Comparison of ENCODE assay signal across 23 mouse cellular contexts in the genomic region with DNA sequence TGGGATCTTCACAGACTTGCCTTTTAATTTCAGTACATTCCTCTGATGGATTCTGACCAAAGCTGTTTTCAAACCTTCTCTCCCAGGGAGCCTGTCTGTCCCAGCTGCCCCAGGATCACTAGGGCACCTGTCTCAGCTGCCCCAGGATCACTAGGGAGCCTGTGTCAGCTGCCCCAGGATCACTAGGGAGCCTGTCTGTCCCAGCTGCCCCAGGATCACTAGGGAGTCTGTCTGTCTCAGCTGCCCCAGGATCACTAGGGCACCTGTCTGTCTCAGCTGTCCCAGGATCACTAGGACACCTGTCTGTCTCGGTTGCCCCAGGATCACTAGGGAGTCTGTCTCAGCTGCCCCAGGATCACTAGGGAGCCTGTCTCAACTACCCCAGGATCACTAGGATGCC. TPM values are rescaled to one million over a fixed set of nuclear protein-coding genes. Genes with fewer than 3 reads are reported as not detected.
DNase-seq lines count a peak whose midpoint lies in the region; ATAC-seq and TF ChIP-seq lines count a peak whose summit lies in the region.
"Had no signal": no experiment of that assay in that cellular context is flagged by ENCODE, and none has a peak within 500 bp of the region (broad histone marks: within the 10 kb centered on the region; RNA-seq: fewer than 3 reads in every experiment).

No protein-coding gene starts in this region.

- no peak overlapping the region for H3K27ac ChIP-seq in midbrain, embryonic 11.5 days (ENCODE audit: low read depth, low read length)
- no peak overlapping the region for H3K27ac ChIP-seq in midbrain, embryonic 10.5 days (replicated peaks)
- H3K27ac ChIP-seq: embryonic facial prominence, embryonic 13.5 days; embryonic facial prominence, embryonic 15.5 days; forebrain, embryonic 10.5 days; forebrain, embryonic 12.5 days had no signal

- peaks cover 3% of the 10 kb centered on the region; the same call in 1 of the 2 replicates for H3K4me1 ChIP-seq in midbrain, embryonic 11.5 days (ENCODE audit: control insufficient read depth, insufficient read depth, low read length)
- H3K4me1 ChIP-seq in midbrain, embryonic 10.5 days = peaks cover 15% of the 10 kb centered on the region

- no peak overlapping the region for H3ac ChIP-seq in myocyte (ENCODE audit: control insufficient read depth, insufficient read length)

- H3K27me3 ChIP-seq in midbrain, embryonic 11.5 days (ENCODE audit: control insufficient read depth, insufficient read depth, low read length) = no peaks in the 10 kb centered on the region
- H3K27me3 ChIP-seq in midbrain, embryonic 10.5 days (ENCODE audit: low read depth, poor library complexity, severe bottlenecking) = no peaks in the 10 kb centered on the region
- H3K27me3 ChIP-seq in myocyte (ENCODE audit: control insufficient read depth, insufficient read depth, insufficient read length) = no peaks in the 10 kb centered on the region
- H3K27me3 ChIP-seq: CH12.LX; embryonic facial prominence, embryonic 15.5 days; forebrain, embryonic 12.5 days had no signal

- H3K36me3 ChIP-seq in midbrain, embryonic 11.5 days (ENCODE audit: control insufficient read depth, insufficient read depth, low read length) = no peaks in the 10 kb centered on the region
- H3K36me3 ChIP-seq in midbrain, embryonic 10.5 days = no peaks in the 10 kb centered on the region
- H3K36me3 ChIP-seq in myocyte (ENCODE audit: control insufficient read depth, insufficient read depth) = no peaks in the 10 kb centered on the region
- H3K36me3 ChIP-seq: embryonic facial prominence, embryonic 13.5 days; embryonic facial prominence, embryonic 15.5 days; forebrain, embryonic 10.5 days; forebrain, embryonic 12.5 days had no signal

- H3K4me3 ChIP-seq in midbrain, embryonic 11.5 days (ENCODE audit: low read depth, low read length) = no peak overlapping the region
- no peak overlapping the region for H3K4me3 ChIP-seq in midbrain, embryonic 10.5 days
- no peak overlapping the region for H3K4me3 ChIP-seq in myocyte
- H3K4me3 ChIP-seq: embryonic facial prominence, embryonic 13.5 days; embryonic facial prominence, embryonic 15.5 days; erythroblast, embryonic 14.5 days; forebrain, embryonic 10.5 days; forebrain, embryonic 12.5 days had no signal

- peak; percentile 51 for DNase-seq in midbrain, embryonic 11.5 days (ENCODE audit: low spot score, missing footprints)
- no peak for DNase-seq in midbrain, embryonic 10.5 days (ENCODE audit: low spot score)
- DNase-seq in right cerebral cortex, adult 2 months (ENCODE audit: low spot score in 2 of 2) = no peak
- no peak for DNase-seq in cerebellum, postnatal 36 days
- DNase-seq: adrenal gland, adult 2 months; adrenal gland, postnatal 10 days; adrenal gland, postnatal 25 days; B cell, adult 2 months; cerebellum, adult 11 months; cerebellum, adult 18-20 months; cerebellum, adult 8-10 months; cerebellum, adult 9-11 months; cerebellum, postnatal 14 days had no signal

- H3K9me3 ChIP-seq in midbrain, embryonic 11.5 days (ENCODE audit: control insufficient read depth, low read length) = no peaks in the 10 kb centered on the region
- no peaks in the 10 kb centered on the region for H3K9me3 ChIP-seq in midbrain, embryonic 10.5 days (replicated peaks)
- H3K9me3 ChIP-seq: embryonic facial prominence, embryonic 13.5 days; embryonic facial prominence, embryonic 15.5 days; forebrain, embryonic 10.5 days; forebrain, embryonic 12.5 days had no signal

- no peak overlapping the region for H3K4me2 ChIP-seq in midbrain, embryonic 11.5 days
- H3K4me2 ChIP-seq in myocyte (ENCODE audit: low read depth) = no peak overlapping the region
- H3K4me2 ChIP-seq: embryonic facial prominence, embryonic 13.5 days; embryonic facial prominence, embryonic 15.5 days; forebrain, embryonic 12.5 days had no signal

- WGBS in midbrain, embryonic 11.5 days = 71% methylated on average over 1 of the region's 1 CpGs
- 87% methylated on average over 1 of the region's 1 CpGs for WGBS in midbrain, embryonic 10.5 days

- H3K9ac ChIP-seq in midbrain, embryonic 11.5 days (ENCODE audit: low read length) = no peak overlapping the region
- H3K9ac ChIP-seq: embryonic facial prominence, embryonic 13.5 days; embryonic facial prominence, embryonic 15.5 days; forebrain, embryonic 12.5 days had no signal

- TF ChIP-seq POLR2A in myocyte (IDR thresholded peaks at IDR 0.05; ENCODE audit: insufficient read length, low read depth) = no peak

- H3K79me2 ChIP-seq in myocyte (ENCODE audit: control insufficient read depth, insufficient read depth) = no peaks in the 10 kb centered on the region

- ATAC-seq in midbrain, embryonic 11.5 days (ENCODE audit: low FRiP score) = no peak
- ATAC-seq: CD4-positive, CD25-positive, alpha-beta regulatory T cell, adult 4 months; forebrain, embryonic 14.5 days; forebrain, embryonic 16.5 days had no signal

TF ChIP-seq in myocyte, 11 proteins besides CTCF, POLR2A, EP300 and RAD21:
- TF ChIP-seq SRF (IDR thresholded peaks at IDR 0.05; ENCODE audit: control insufficient read depth, insufficient read length, low read depth) (no peak), TCF12 (IDR thresholded peaks at IDR 0.05; ENCODE audit: insufficient read depth, poor library complexity, severe bottlenecking) (peak; percentile 31), MYOD1 (IDR thresholded peaks at IDR 0.05; ENCODE audit: control insufficient read depth in 1 of 3, insufficient read length in 2 of 3, low read depth in 2 of 3) (peak in 2 of 3 experiments; percentile 47 to 52), MAX (IDR thresholded peaks at IDR 0.05; ENCODE audit: low read depth) (no peak), TCF3 (IDR thresholded peaks at IDR 0.05; ENCODE audit: insufficient read length, low read depth) (no peak), REST (IDR thresholded peaks at IDR 0.05; ENCODE audit: insufficient read depth, insufficient read length) (no peak), MYOG (IDR thresholded peaks at IDR 0.05; ENCODE audit: control insufficient read depth in 1 of 3, insufficient read depth in 1 of 3, insufficient read length in 2 of 3, low read depth in 2 of 3) (peak in 2 of 3 experiments; percentile 73 to 74), E2F4 (IDR thresholded peaks at IDR 0.05; ENCODE audit: insufficient read depth) (no peak), POLR2AphosphoS2 (IDR thresholded peaks at IDR 0.05; ENCODE audit: insufficient read length, low read depth) (no peak), USF1 (IDR thresholded peaks at IDR 0.05; ENCODE audit: low read depth) (no peak), CEBPB (IDR thresholded peaks at IDR 0.05; ENCODE audit: insufficient read depth, poor library complexity, severe bottlenecking) (no peak)

RNA-seq across cellular contexts. Expression of a gene that starts 47.0 kb away (rescaled TPM):
- polyA plus RNA-seq in midbrain, embryonic 11.5 days (2014; fragmentation: Nextera tagmentation; extraction: Ambion mirVana) = 9.2 and 9.5 TPM in 2 replicates
- 9.8 and 11.1 TPM in 2 replicates for polyA plus RNA-seq in midbrain, embryonic 10.5 days (2016; fragmentation: Nextera tagmentation; extraction: Ambion mirVana)
- polyA plus RNA-seq in myocyte (2012; fragmentation: generic; extraction: Trizol) = 8.0 TPM
- polyA plus RNA-seq: erythroblast, embryonic 14.5 days had no signal
